Mouse (Mus musculus): ENCODE measurements around the gene Mybpc1. TPM values are rescaled to one million over a fixed set of nuclear protein-coding genes. Genes with fewer than 3 reads are reported as not detected.

Mybpc1 gene
- polyA plus RNA-seq, 1 experiment = 2.1 TPM

- H3K36me3 ChIP-seq (ENCODE audit: control insufficient read depth, insufficient read depth, low read length) = no peaks in the 10 kb centered on the region
- H3K27me3 ChIP-seq (ENCODE audit: control insufficient read depth, insufficient read depth, low read length) = no peaks in the 10 kb centered on the region
- peaks cover 4% of the 10 kb centered on the region for H3K4me1 ChIP-seq (ENCODE audit: control insufficient read depth, insufficient read depth, low read length)
- peak within 1 kb of the TSS; percentile 90 for H3K4me3 ChIP-seq (ENCODE audit: control insufficient read depth, low read depth, low read length)
- H3K27ac ChIP-seq (ENCODE audit: control insufficient read depth, insufficient read depth, low read depth, low read length) = peak within 1 kb of the TSS; percentile 77
- no peak for TF ChIP-seq CTCF (IDR thresholded peaks at IDR 0.05; ENCODE audit: control insufficient read depth, insufficient read depth, insufficient replicate concordance, low read depth, low read length)
- peak; percentile 49 for TF ChIP-seq POLR2A (IDR thresholded peaks at IDR 0.05; ENCODE audit: control insufficient read depth, low read depth, low read length)
Observed at GRCm38 (mm10) chr10:88503421-88504314, 101.3 kb downstream of the Mybpc1 start, which contains the start of gene Chpt1. Chpt1 (minus strand) TSS chr10:88504073.

GRCm38 (mm10) chr10:88502919-88503318, 102.0 kb downstream of the Mybpc1 start:
- Histone ChIP-seq H3K4me3 (ENCODE audit: control insufficient read depth, low read depth, low read length) (peak overlapping the region; percentile 90), H3K36me3 (ENCODE audit: control insufficient read depth, insufficient read depth, low read length) (no peaks in the 10 kb centered on the region), H3K27me3 (ENCODE audit: control insufficient read depth, insufficient read depth, low read length) (no peaks in the 10 kb centered on the region), H3K27ac (ENCODE audit: control insufficient read depth, insufficient read depth, low read depth, low read length) (peak overlapping the region; percentile 45), H3K4me1 (ENCODE audit: control insufficient read depth, insufficient read depth, low read length) (peaks cover 4% of the 10 kb centered on the region)
- TF ChIP-seq CTCF (IDR thresholded peaks at IDR 0.05; ENCODE audit: control insufficient read depth, insufficient read depth, insufficient replicate concordance, low read depth, low read length) (no peak), POLR2A (IDR thresholded peaks at IDR 0.05; ENCODE audit: control insufficient read depth, low read depth, low read length) (no peak)

- no peak overlapping the region; the same call in 1 of the 2 replicates for H3K27ac ChIP-seq (ENCODE audit: control insufficient read depth, insufficient read depth, low read depth, low read length)
- H3K36me3 ChIP-seq (ENCODE audit: control insufficient read depth, insufficient read depth, low read length) = no peaks in the 10 kb centered on the region
- peak overlapping the region; percentile 67 for H3K4me3 ChIP-seq (ENCODE audit: control insufficient read depth, low read depth, low read length)
- H3K27me3 ChIP-seq (ENCODE audit: control insufficient read depth, insufficient read depth, low read length) = no peaks in the 10 kb centered on the region
- TF ChIP-seq CTCF (IDR thresholded peaks at IDR 0.05; ENCODE audit: control insufficient read depth, insufficient read depth, insufficient replicate concordance, low read depth, low read length) (no peak), POLR2A (IDR thresholded peaks at IDR 0.05; ENCODE audit: control insufficient read depth, low read depth, low read length) (no peak)
- H3K4me1 ChIP-seq (ENCODE audit: control insufficient read depth, insufficient read depth, low read length) = peaks cover 4% of the 10 kb centered on the region
Observed at GRCm38 (mm10) chr10:88501886-88502765, 102.8 kb downstream of the Mybpc1 start.

GRCm38 (mm10) chr10:88501370-88501769, 103.6 kb downstream of the Mybpc1 start:
- TF ChIP-seq POLR2A (IDR thresholded peaks at IDR 0.05; ENCODE audit: control insufficient read depth, low read depth, low read length) (no peak), CTCF (IDR thresholded peaks at IDR 0.05; ENCODE audit: control insufficient read depth, insufficient read depth, insufficient replicate concordance, low read depth, low read length) (no peak)
- no peak overlapping the region for H3K27ac ChIP-seq (ENCODE audit: control insufficient read depth, insufficient read depth, low read depth, low read length)
- H3K4me3 ChIP-seq (ENCODE audit: control insufficient read depth, low read depth, low read length) = no peak overlapping the region; the same call in 1 of the 2 replicates
- no peaks in the 10 kb centered on the region for H3K27me3 ChIP-seq (ENCODE audit: control insufficient read depth, insufficient read depth, low read length)
- H3K4me1 ChIP-seq (ENCODE audit: control insufficient read depth, insufficient read depth, low read length) = peaks cover 4% of the 10 kb centered on the region
- H3K36me3 ChIP-seq (ENCODE audit: control insufficient read depth, insufficient read depth, low read length) = no peaks in the 10 kb centered on the region

- Histone ChIP-seq H3K4me3 (ENCODE audit: control insufficient read depth, low read depth, low read length) (no peak overlapping the region), H3K36me3 (ENCODE audit: control insufficient read depth, insufficient read depth, low read length) (no peaks in the 10 kb centered on the region), H3K4me1 (ENCODE audit: control insufficient read depth, insufficient read depth, low read length) (peaks cover 4% of the 10 kb centered on the region), H3K27me3 (ENCODE audit: control insufficient read depth, insufficient read depth, low read length) (no peaks in the 10 kb centered on the region), H3K27ac (ENCODE audit: control insufficient read depth, insufficient read depth, low read depth, low read length) (no peak overlapping the region)
- TF ChIP-seq POLR2A (IDR thresholded peaks at IDR 0.05; ENCODE audit: control insufficient read depth, low read depth, low read length) (no peak), CTCF (IDR thresholded peaks at IDR 0.05; ENCODE audit: control insufficient read depth, insufficient read depth, insufficient replicate concordance, low read depth, low read length) (no peak)
Observed at GRCm38 (mm10) chr10:88499993-88500392, 105.0 kb downstream of the Mybpc1 start.

- no peak overlapping the region for H3K27ac ChIP-seq (ENCODE audit: control insufficient read depth, insufficient read depth, low read depth, low read length)
- TF ChIP-seq POLR2A (IDR thresholded peaks at IDR 0.05; ENCODE audit: control insufficient read depth, low read depth, low read length) (no peak), CTCF (IDR thresholded peaks at IDR 0.05; ENCODE audit: control insufficient read depth, insufficient read depth, insufficient replicate concordance, low read depth, low read length) (no peak)
Observed at GRCm38 (mm10) chr10:88496864-88497564, 107.9 kb downstream of the Mybpc1 start.

More at GRCm38 (mm10) chr10:88496864-88497564, 107.9 kb downstream of the Mybpc1 start:
- H3K4me3 ChIP-seq (ENCODE audit: control insufficient read depth, low read depth, low read length) = no peak overlapping the region
- H3K27me3 ChIP-seq (ENCODE audit: control insufficient read depth, insufficient read depth, low read length) = no peaks in the 10 kb centered on the region
- no peaks in the 10 kb centered on the region for H3K36me3 ChIP-seq (ENCODE audit: control insufficient read depth, insufficient read depth, low read length)
- H3K4me1 ChIP-seq (ENCODE audit: control insufficient read depth, insufficient read depth, low read length) = no peaks in the 10 kb centered on the region

All from testis, adult 2 months (tissue).